Mouse (Mus musculus) thymus, postnatal 14 days (tissue): Measurements from ENCODE around the gene Racgap1.

ENCODE experiments used
- DNase-seq: peaks from one replicate; pipeline ENCODE4 v3.0.0; 2021

The Racgap1 gene

DNA sequence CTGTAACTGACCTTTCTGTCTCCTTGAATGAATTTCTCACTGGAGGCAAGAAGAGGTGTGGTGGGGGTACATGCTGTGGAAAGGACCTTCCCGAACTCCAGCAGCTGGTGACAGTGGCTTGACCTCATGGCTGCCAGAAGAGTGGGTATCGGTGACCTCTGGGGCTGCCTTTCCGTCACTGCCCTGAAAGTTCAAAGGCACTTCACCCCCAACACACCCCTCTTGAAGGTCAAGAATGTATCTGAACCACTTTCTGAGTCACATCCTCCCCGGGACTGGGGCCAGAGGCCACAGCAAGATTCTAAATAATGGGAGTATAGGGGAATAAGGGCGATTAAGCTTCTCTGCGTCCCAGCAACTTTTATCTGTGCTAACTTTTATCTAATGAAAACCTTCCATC is 65.7 kb downstream of the Racgap1 start:
- no peak for DNase-seq

DNA sequence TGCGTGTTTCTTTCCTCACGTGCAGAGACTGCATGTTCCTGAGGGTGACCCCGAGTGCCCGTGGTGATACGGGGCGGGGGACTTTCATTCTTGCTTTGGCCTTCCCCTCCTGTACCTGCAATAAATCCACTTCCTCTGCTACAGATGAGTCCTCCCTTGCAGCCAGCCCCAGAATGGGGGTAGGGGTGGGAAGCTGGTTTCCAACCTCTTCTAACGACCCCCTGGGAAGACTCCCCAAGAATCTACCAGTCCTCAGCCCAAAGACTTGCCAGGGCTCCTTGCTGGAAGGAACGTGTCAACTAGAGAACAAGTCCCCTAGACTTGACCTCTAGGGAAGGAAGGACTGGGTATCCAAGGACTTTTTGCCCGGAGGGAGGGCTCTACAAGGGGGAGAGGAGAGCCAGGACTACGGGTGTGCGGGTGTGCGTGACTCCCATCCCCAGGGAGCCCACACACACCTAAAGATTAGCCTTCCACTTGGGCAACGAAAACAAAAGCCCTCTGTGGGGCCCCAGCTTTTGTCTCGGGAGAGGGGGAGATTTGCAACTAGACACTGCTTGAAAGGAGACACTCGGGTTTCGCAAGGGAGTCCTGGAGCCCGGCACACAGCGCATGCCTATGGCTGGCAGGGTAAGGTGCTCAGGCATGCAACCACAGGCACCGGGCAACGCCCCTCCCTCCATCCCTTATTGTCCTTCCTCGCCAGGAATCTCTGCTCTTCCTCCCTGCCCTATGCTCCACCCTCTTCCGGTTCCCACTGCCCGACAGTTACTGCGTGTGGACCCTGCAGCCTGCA is 66.9 kb downstream of the Racgap1 start:
- DNase-seq = no peak

DNA sequence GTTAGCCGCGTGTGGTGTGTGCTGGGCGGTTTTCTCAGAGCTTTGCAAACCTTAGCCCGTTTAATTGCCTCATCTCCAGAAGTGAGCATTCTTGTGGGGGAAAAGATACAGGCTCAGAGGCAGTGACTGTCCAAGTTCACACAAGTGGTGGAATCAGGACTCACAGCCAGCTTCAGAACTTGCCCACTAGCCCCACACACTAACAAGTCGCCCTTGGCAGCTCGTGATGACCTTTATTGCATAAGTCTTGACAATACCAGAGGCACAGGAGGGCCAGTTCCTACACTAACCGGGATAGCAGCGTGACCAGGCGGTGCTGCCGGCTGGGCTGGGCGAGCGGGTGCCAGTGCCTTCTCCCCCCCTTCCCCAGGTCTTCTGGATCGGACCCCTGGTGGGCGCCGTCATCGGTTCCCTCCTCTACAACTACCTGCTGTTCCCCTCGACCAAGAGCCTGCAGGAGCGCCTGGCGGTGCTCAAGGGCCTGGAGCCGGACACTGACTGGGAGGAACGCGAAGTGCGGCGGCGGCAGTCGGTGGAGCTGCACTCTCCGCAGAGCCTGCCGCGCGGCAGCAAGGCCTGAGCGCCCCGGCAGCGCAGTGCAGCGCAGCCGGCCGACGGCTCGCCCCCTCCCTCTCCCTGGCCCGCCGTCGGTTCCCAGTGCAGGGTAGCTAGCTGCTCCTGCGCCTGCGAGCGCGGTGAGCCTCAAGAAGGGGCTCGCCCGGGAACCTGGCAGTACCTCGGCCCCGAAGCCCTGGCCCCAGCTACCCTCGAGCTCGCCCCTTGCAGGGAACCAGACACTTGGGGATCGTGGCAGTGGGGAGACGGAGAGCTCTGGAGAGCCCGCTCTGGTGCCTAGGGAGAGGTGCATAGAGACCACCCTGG is 67.8 kb downstream of the Racgap1 start:
- DNase-seq = no peak

DNA sequence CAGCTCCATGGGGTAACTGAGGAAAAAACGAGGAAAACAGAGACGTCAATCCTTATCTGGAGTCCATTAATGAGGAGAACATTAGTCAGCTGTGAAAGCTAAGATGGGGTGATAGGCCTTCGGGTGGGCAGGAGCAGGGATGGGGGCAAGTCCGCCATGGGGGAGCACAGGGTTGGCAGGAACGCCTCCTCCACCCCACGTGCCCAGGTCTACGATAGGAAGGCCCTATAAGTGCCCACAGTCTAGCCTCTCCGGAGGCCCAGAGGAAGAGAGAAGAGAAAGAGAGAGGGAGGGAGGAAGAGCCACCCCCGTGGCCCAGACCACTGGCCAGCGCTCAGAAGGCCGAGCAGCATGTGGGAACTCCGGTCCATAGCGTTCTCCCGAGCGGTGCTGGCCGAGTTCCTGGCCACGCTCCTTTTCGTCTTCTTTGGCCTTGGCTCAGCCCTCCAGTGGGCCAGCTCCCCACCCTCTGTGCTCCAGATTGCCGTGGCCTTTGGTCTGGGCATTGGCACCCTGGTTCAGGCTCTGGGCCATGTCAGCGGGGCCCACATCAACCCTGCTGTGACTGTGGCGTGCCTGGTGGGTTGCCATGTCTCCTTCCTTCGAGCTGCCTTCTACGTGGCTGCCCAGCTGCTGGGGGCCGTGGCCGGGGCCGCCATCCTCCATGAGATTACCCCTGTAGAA is 72.5 kb downstream of the Racgap1 start, which contains the start of gene Aqp2:
Aqp2 (plus strand) TSS at position 254 of the 684 bp plus-strand sequence.
- DNase-seq = no peak
